Mouse (Mus musculus) hindbrain, embryonic 10.5 days (tissue): ENCODE data around the gene Abhd14b. TPM values are rescaled to one million over a fixed set of nuclear protein-coding genes. Genes with fewer than 3 reads are reported as not detected.

Experiments
- DNase-seq: peaks from one replicate; pipeline ENCODE4 v3.0.0-alpha.2; 2017; ENCODE audit warnings: low spot score
- H3K27ac ChIP-seq: fragments of 300-500 bp; sonication (generic); 2 replicates; pipeline ENCODE4 v1.5.1; 2016; ENCODE audit warnings: mild to moderate bottlenecking, moderate library complexity
- H3K27me3 ChIP-seq: fragments of 300-500 bp; sonication (generic); 2 replicates; pipeline ENCODE4 v1.6.1; 2016; ENCODE audit warnings: mild to moderate bottlenecking; ENCODE audit not compliant: poor library complexity, insufficient read depth, severe bottlenecking
- H3K36me3 ChIP-seq: fragments of 300-500 bp; sonication (generic); 2 replicates; pipeline ENCODE4 v1.6.1; 2016; ENCODE audit warnings: mild to moderate bottlenecking, moderate library complexity
- H3K4me1 ChIP-seq: fragments of 300-500 bp; sonication (generic); replicated peaks from 2 replicates; pipeline ENCODE4 v1.6.1; 2016; ENCODE audit warnings: mild to moderate bottlenecking
- H3K4me3 ChIP-seq: fragments of 300-500 bp; sonication (generic); 2 replicates; pipeline ENCODE4 v1.5.1; 2016; ENCODE audit warnings: mild to moderate bottlenecking, moderate library complexity
- H3K9me3 ChIP-seq: fragments of 300-500 bp; sonication (generic); 2 replicates; pipeline ENCODE4 v1.6.1; 2016; ENCODE audit warnings: mild to moderate bottlenecking, moderate library complexity
- WGBS: fragments of 180-500 bp; shearing (Covaris S2); methylation state at CpG from one replicate; pipeline ENCODE4 v1.1.7; 2016; 5-methylcytosine and 5-hydroxymethylcytosine counted together
- polyA plus RNA-seq: library from polyadenylated mRNA; unstranded; fragments of >200 nt; fragmentation: Nextera tagmentation; extraction: Ambion mirVana; gene quantifications from 2 replicates; pipeline ENCODE4 v1.2.1, GENCODE M21; 2016

The Abhd14b gene
- polyA plus RNA-seq, 1 experiment from 2014 or later, result 6.0 TPM

GRCm38 (mm10) chr9:106454888-106455681 is 7.8 kb downstream of the Abhd14b start:
- under 1% methylated on average over 17 of the region's 17 CpGs for WGBS
- H3K9me3 ChIP-seq, result no peaks in the 10 kb centered on the region
- peak overlapping the region; percentile 97 for H3K27ac ChIP-seq
- peak overlapping the region; percentile 91 for H3K4me3 ChIP-seq
- peaks cover 41% of the 10 kb centered on the region for H3K36me3 ChIP-seq
- no peaks in the 10 kb centered on the region for H3K27me3 ChIP-seq
- H3K4me1 ChIP-seq, result peaks cover 92% of the 10 kb centered on the region
- peak; percentile 77 for DNase-seq

DNA sequence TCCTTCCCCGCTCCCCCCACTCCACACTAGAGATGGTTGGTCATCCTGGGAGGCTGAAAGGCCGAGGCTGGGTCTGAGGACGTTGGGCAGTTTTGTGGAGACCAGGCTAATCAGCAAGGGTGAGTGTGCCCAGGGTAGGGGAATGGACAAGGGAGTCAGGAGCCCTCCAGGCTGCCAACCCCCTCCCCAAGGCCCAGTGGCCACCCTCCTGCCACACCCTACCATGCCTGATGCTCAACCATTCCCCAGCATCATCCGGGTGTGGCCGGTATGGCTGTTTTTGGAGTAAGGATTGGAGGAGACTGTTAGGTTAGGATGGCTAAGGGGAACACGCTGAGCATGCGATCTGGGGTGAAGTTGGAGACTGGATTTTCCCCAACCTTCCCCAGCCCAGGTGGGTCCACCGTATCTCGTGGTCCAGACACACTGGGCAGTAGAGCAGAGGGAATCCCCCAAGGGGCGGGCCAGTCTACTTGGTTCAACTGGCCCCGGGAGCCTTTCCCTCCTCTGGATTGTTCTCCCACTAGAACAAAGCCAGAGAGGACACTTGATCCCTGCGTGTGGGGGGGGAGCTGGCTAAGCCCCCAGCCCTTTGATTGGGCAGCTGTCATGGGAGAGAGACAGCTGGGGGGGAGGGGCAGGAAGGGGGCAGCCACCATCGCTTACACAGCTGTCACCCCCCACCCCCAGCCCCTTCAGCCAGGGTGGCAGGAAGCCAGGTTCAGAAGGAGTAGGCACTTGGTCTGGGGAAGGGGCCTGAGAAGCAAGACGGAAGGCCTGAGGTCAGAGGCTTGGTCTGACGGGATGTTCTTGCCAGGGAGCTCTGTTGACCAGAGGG is 9.3 kb downstream of the Abhd14b start:
- Histone ChIP-seq H3K27me3 (no peaks in the 10 kb centered on the region), H3K4me3 (peak overlapping the region; percentile 91), H3K9me3 (no peaks in the 10 kb centered on the region), H3K36me3 (peaks cover 56% of the 10 kb centered on the region), H3K27ac (peak overlapping the region; percentile 97), H3K4me1 (peaks cover 91% of the 10 kb centered on the region)
- peak; percentile 80 for DNase-seq
- WGBS, result 27% methylated on average over 15 of the region's 15 CpGs

- 45% methylated on average over 9 of the region's 9 CpGs for WGBS
- no peaks in the 10 kb centered on the region for H3K9me3 ChIP-seq
- H3K36me3 ChIP-seq, result peaks cover 62% of the 10 kb centered on the region
- H3K4me1 ChIP-seq, result peaks cover 91% of the 10 kb centered on the region
- DNase-seq, result no peak
- peak overlapping the region; percentile 91 for H3K4me3 ChIP-seq
- H3K27ac ChIP-seq, result peak overlapping the region; percentile 97
- H3K27me3 ChIP-seq, result no peaks in the 10 kb centered on the region; the same call in 1 of the 2 replicates
Measured at GRCm38 (mm10) chr9:106457163-106457559, 9.9 kb downstream of the Abhd14b start.

DNA sequence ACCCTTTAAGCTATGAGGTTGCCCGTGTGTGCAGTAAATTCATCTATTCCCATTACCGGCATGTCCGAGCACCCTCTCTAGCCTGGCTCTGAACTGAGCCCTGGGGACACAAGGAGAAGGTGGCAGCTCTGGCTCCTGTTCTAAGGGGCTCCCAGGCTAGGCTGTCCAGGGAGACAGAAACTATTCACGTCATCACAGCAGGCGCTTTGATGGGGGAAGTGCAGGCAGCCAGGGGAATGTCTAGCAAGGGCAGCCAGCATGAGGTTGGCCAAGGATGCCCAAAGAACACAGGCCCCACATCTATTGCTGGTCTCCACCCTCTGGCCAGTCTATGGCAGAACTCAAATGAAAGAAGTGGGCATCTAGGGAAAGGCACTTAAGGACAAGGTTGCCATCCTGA is 10.7 kb downstream of the Abhd14b start:
- Histone ChIP-seq H3K4me3 (peak overlapping the region; percentile 91), H3K9me3 (no peaks in the 10 kb centered on the region), H3K36me3 (peaks cover 69% of the 10 kb centered on the region), H3K27me3 (peaks cover 2% of the 10 kb centered on the region), H3K27ac (peak overlapping the region; percentile 97), H3K4me1 (peaks cover 89% of the 10 kb centered on the region)
- WGBS, result 72% methylated on average over 5 of the region's 5 CpGs
- no peak for DNase-seq

DNA sequence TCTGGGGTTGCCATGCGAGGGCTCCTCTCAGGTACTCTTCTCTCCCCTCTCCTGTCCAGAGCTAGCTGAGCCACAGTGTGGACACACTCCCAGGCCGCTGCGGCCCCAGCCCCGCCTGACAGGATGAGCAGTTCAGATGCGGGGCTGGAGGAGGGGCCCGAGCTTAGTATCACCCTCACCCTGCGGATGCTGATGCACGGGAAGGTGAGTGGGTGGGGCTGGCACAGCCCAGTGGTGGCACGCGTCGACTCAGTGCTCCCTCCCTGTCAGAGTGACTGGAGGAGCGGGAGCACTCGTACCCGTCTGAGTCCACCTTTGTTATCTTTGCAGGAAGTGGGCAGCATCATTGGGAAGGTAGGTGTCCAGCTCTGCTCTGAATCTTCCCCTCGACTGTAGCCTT is 12.7 kb downstream of the Abhd14b start:
- DNase-seq, result no peak
- Histone ChIP-seq H3K4me1 (peaks cover 97% of the 10 kb centered on the region), H3K4me3 (no peak overlapping the region; the same call in 1 of the 2 replicates), H3K27me3 (peaks cover 23% of the 10 kb centered on the region), H3K9me3 (no peaks in the 10 kb centered on the region), H3K27ac (no peak overlapping the region; the same call in 1 of the 2 replicates), H3K36me3 (peaks cover 90% of the 10 kb centered on the region)
- WGBS, result 85% methylated on average over 15 of the region's 15 CpGs

DNA sequence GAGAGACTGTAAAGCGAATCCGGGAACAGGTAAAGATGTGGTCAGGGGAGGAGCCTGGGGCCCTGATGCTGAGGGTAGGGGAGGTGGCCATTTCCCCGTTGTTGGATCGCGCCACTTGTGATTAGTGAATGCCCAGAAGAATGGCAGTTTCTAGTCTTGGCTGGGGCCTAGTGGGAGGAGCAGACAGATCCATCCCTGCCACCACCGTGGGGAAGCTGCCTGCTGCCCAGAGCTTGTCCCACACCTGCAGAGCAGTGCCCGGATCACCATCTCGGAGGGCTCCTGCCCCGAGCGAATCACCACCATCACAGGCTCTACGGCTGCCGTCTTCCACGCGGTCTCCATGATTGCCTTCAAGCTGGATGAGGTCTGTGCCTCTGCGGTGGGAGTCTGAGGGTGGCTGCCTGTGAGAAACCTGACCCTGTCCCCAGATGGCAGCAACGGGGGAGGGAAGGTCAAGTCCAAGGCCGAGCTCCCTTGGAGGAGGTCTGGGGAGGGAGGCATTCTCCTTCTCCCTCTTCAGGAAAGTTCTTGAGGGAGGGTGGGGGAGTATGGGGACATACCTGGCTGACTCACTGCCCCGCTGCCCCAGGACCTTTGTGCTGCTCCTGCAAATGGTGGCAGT is 13.3 kb downstream of the Abhd14b start:
- H3K9me3 ChIP-seq, result no peaks in the 10 kb centered on the region
- peaks cover 95% of the 10 kb centered on the region for H3K36me3 ChIP-seq
- WGBS, result 82% methylated on average over 18 of the region's 18 CpGs
- DNase-seq, result no peak
- H3K27me3 ChIP-seq, result peaks cover 28% of the 10 kb centered on the region
- peaks cover 97% of the 10 kb centered on the region for H3K4me1 ChIP-seq
- H3K4me3 ChIP-seq, result peak overlapping the region; percentile 2; the same call in 1 of the 2 replicates
- H3K27ac ChIP-seq, result peak overlapping the region; percentile 66; the same call in 1 of the 2 replicates

DNA sequence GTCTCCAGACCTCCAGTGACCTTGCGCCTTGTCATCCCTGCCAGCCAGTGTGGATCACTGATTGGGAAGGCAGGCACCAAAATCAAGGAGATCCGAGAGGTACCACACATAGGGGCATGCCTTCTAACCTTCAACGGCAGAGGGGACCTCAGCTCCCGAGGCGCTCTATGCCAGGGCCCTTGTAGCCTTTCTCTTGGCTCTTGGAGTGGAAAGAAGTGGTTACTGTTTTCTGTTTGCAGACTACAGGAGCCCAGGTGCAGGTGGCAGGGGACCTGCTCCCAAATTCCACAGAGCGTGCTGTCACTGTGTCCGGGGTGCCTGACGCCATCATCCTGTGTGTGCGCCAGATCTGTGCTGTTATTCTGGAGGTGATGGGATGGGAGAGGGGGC is 13.8 kb downstream of the Abhd14b start:
- no peaks in the 10 kb centered on the region for H3K9me3 ChIP-seq
- peaks cover 97% of the 10 kb centered on the region for H3K4me1 ChIP-seq
- no peak overlapping the region for H3K27ac ChIP-seq
- DNase-seq, result no peak
- H3K4me3 ChIP-seq, result peak overlapping the region; percentile 2; the same call in 1 of the 2 replicates
- H3K27me3 ChIP-seq, result peaks cover 33% of the 10 kb centered on the region
- H3K36me3 ChIP-seq, result peaks cover 100% of the 10 kb centered on the region
- WGBS, result 95% methylated on average over 9 of the region's 9 CpGs

- no peak overlapping the region for H3K27ac ChIP-seq
- WGBS, result 81% methylated on average over 16 of the region's 16 CpGs
- H3K9me3 ChIP-seq, result no peaks in the 10 kb centered on the region
- peaks cover 95% of the 10 kb centered on the region for H3K36me3 ChIP-seq
- DNase-seq, result no peak
- peaks cover 89% of the 10 kb centered on the region for H3K4me1 ChIP-seq
- H3K27me3 ChIP-seq, result peaks cover 36% of the 10 kb centered on the region
- H3K4me3 ChIP-seq, result no peak overlapping the region
Measured at GRCm38 (mm10) chr9:106461641-106462429, 14.6 kb downstream of the Abhd14b start.

DNA sequence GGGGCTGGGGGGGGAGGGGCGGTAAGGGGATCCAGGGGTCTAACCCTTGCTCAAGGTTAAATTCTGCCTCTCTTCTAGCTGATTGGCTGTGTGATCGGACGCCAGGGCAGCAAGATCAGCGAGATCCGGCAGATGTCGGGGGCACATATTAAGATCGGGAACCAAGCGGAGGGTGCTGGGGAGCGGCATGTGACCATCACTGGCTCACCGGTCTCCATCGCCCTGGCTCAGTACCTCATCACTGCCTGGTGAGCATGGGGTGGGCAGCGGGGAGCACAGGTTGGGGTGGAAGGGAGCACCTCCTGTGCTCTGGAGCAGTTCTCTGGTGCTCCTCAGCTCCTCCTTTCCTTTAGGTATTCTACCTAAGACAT is 15.2 kb downstream of the Abhd14b start:
- peaks cover 83% of the 10 kb centered on the region for H3K4me1 ChIP-seq
- no peak for DNase-seq
- H3K36me3 ChIP-seq, result peaks cover 89% of the 10 kb centered on the region
- H3K4me3 ChIP-seq, result no peak overlapping the region
- peaks cover 36% of the 10 kb centered on the region for H3K27me3 ChIP-seq
- 94% methylated on average over 12 of the region's 12 CpGs for WGBS
- no peaks in the 10 kb centered on the region for H3K9me3 ChIP-seq
- H3K27ac ChIP-seq, result no peak overlapping the region

GRCm38 (mm10) chr9:106463122-106464063 is 16.1 kb downstream of the Abhd14b start:
- Histone ChIP-seq H3K4me3 (peak overlapping the region; percentile 7), H3K27ac (no peak overlapping the region), H3K4me1 (peaks cover 74% of the 10 kb centered on the region), H3K27me3 (peaks cover 36% of the 10 kb centered on the region), H3K9me3 (no peaks in the 10 kb centered on the region), H3K36me3 (peaks cover 80% of the 10 kb centered on the region)
- WGBS, result 82% methylated on average over 21 of the region's 21 CpGs
- DNase-seq, result no peak

DNA sequence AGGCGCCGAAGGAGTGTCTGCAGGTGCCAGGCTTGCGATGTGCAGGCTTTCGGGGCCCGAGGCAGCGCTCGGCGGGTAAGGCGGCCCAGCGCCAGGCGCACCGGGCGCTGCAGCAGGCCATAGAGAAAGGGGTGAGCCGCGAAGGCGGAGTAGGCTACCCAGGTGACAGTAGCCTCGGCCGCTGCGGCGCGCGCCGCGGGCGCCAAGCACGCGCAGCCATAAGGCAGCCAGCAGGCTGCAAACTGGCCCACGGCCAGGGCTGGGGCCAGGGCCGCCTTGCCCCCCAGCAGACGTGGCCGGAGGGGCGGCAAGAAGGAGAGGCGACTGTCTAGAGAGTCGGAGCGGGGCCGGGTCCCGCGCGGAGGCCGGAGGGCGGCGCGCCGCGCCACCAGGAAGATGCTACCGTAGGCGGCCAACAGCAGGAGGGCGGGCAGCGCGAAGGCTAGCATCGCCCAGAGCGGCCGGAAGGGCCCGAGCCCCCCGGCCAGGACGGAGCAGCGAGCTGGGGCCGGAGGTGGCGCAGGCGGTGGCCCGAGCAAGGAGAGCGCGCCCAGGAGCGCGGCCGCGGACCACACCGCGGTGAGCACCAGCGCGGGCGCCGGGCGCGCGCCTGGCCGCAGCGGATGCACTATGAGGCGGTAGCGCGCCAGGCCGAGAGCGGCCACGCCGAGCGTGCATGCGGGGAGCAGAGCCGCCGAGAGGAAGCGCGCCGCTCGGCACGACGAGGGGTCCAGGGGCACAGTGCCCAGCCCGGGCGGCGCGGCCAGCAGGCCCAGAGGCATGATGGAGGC is 17.7 kb downstream of the Abhd14b start:
- Histone ChIP-seq H3K36me3 (peaks cover 64% of the 10 kb centered on the region), H3K27me3 (peaks cover 40% of the 10 kb centered on the region), H3K9me3 (no peaks in the 10 kb centered on the region), H3K4me1 (peaks cover 66% of the 10 kb centered on the region), H3K27ac (peak overlapping the region; percentile 87), H3K4me3 (peak overlapping the region; percentile 61)
- peak; percentile 69 for DNase-seq
- 1% methylated on average over 99 of the region's 99 CpGs for WGBS
